Mouse (Mus musculus) thymus, adult 2 months (tissue): Measurements from ENCODE around the gene Cntnap5b. TPM values are rescaled to one million over a fixed set of nuclear protein-coding genes. Genes with fewer than 3 reads are reported as not detected.
A peak's percentile ranks its signal among the peaks of the same experiment; 100 is the strongest.

ENCODE experiments used
- DNase-seq: peaks from one replicate; pipeline ENCODE4 v3.0.0; 2021
- H3K27ac ChIP-seq: fragments of 200-500 bp; 2 replicates; pipeline ENCODE4 v1.5.1; 2012; ENCODE audit warnings: low read length, control low read depth; ENCODE audit not compliant: control insufficient read depth, insufficient read depth
- H3K27me3 ChIP-seq: fragments of 200-500 bp; 2 replicates; pipeline ENCODE4 v1.6.1; 2012; ENCODE audit warnings: mild to moderate bottlenecking, low read length, moderate library complexity, mixed read lengths; ENCODE audit not compliant: control insufficient read depth, insufficient read depth
- H3K36me3 ChIP-seq: fragments of 200-500 bp; 2 replicates; pipeline ENCODE4 v1.6.1; 2012; ENCODE audit warnings: mild to moderate bottlenecking, low read length, moderate library complexity; ENCODE audit not compliant: control insufficient read depth, insufficient read depth
- H3K4me1 ChIP-seq: fragments of 200-500 bp; replicated peaks from 2 replicates; pipeline ENCODE4 v1.6.1; 2012; ENCODE audit warnings: low read length; ENCODE audit not compliant: control insufficient read depth, insufficient read depth
- H3K4me3 ChIP-seq: fragments of 200-500 bp; 2 replicates; pipeline ENCODE4 v1.5.1; 2012; ENCODE audit warnings: mild to moderate bottlenecking, low read length, control low read depth, moderate library complexity; ENCODE audit not compliant: control insufficient read depth, insufficient read depth
- CTCF ChIP-seq: fragments of 200-500 bp; IDR thresholded peaks from 2 replicates; pipeline ENCODE4 v1.5.1; 2012; ENCODE audit warnings: mild to moderate bottlenecking, control low read depth, low read length, moderate library complexity, borderline replicate concordance; ENCODE audit not compliant: control insufficient read depth, poor library complexity, insufficient read depth; ENCODE audit errors: extremely low read depth
- POLR2A ChIP-seq: fragments of 200-500 bp; IDR thresholded peaks from 2 replicates; pipeline ENCODE4 v1.6.1; 2012; ENCODE audit warnings: mild to moderate bottlenecking, low read length, control low read depth, moderate library complexity; ENCODE audit not compliant: control insufficient read depth, poor library complexity, insufficient read depth; ENCODE audit errors: extremely low read depth
- WGBS: fragments of 180-500 bp; shearing (Covaris S2); methylation state at CpG from one replicate; pipeline ENCODE4 v1.1.7; 2018; 5-methylcytosine and 5-hydroxymethylcytosine counted together
- polyA plus RNA-seq: library from polyadenylated mRNA; depleted of rRNA; stranded (reverse); fragments of >200 nt; gene quantifications from 2 replicates; pipeline ENCODE4 v1.2.3, GENCODE M21; 2012

The Cntnap5b gene
- polyA plus RNA-seq, 1 experiment = 0.04 TPM

DNA sequence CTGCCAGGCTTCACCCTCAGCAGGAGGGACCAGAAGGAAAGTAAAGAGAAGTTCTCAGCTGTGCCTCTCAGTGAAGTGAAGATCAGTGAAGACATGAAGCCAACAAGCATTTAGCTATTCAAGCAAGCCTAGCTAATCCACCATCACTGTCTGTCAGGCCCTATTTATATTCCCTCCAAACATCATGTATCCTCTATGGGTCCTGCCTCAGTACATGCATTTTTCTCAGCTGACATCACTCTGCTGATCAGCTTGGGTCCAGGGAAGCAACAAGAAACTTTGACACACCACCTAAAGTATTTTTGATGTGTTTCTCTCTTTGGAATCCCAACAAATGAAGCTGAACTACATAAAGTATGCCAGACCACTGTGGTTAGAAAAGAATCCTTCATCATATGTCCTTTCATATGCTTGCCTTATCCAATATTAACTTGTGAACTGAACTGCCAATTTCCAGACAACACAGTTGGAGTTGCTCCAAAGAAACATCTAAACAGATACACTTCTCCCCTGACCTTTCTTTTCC, 349.9 kb downstream of the Cntnap5b start:
- no peaks in the 10 kb centered on the region for H3K36me3 ChIP-seq
- no peak for DNase-seq
- no peaks in the 10 kb centered on the region for H3K27me3 ChIP-seq
- TF ChIP-seq POLR2A = no peak
- TF ChIP-seq CTCF = no peak
- H3K4me1 ChIP-seq = no peaks in the 10 kb centered on the region
- H3K4me3 ChIP-seq = no peak overlapping the region
- no peak overlapping the region for H3K27ac ChIP-seq

DNA sequence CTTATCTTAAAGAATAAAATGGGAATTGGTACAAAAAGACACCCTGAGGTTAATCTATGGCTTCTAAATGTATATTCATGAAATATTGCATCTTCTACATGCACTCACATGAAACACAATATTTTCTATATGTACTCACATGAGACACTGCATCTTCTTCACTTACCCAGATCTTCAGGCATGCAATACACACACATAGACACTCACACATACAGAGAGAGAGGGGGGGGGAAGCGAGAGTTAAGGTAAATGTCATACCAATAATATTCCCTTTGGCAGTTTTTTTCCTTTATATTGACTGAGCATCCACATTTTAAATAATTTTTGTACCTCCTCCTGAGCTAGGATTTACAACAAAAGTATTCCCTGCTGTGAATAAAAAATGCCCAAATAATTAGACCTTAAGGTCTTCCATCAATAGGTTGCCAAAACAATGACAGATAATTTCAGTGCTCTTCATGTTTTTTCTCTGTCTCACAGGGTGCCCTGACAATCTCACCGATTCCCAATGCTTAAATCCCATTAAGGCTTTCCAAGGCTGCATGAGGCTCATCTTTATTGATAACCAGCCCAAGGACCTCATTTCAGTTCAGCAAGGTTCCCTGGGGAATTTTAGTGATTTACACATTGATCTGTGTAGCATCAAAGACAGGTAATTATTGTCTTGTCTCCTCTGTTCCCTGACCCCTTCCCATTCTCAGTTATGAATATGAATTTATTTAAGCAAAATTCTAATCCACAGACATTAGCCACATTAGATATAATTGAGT, 391.2 kb downstream of the Cntnap5b start:
- Histone ChIP-seq H3K4me1 (no peaks in the 10 kb centered on the region), H3K27ac (no peak overlapping the region), H3K27me3 (no peaks in the 10 kb centered on the region), H3K36me3 (no peaks in the 10 kb centered on the region), H3K4me3 (no peak overlapping the region)
- DNase-seq = no peak
- TF ChIP-seq POLR2A (no peak), CTCF (no peak)
- 82% methylated on average over 2 of the region's 2 CpGs for WGBS

DNA sequence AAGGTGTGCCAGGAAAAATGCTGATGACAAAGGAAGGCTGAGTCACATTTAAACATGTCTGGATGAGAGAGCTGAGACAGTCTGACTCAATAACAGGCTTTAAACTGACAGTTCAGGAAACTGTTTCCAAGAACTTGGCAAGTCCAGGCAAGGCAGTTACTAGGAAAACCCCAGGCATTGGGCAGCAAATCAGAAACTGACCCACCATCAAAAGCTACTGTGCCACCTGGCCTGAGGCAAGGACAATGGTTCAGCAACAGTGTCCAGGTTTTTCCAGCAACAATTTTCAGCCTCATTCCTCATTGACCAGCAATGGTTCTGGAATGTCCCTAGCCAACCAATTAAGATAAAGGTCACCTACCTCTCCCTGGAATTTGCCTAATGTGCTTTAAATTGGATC, 399.0 kb downstream of the Cntnap5b start:
- Histone ChIP-seq H3K27me3 (no peaks in the 10 kb centered on the region), H3K27ac (no peak overlapping the region), H3K4me1 (no peaks in the 10 kb centered on the region), H3K36me3 (no peaks in the 10 kb centered on the region), H3K4me3 (no peak overlapping the region)
- DNase-seq = no peak
- TF ChIP-seq POLR2A (no peak), CTCF (no peak)

GRCm38 (mm10) chr1:100180050-100180449, 407.5 kb downstream of the Cntnap5b start:
- H3K27me3 ChIP-seq = no peaks in the 10 kb centered on the region
- H3K36me3 ChIP-seq = no peaks in the 10 kb centered on the region
- DNase-seq = peak; percentile 3
- H3K4me3 ChIP-seq = no peak overlapping the region
- H3K27ac ChIP-seq = no peak overlapping the region
- 91% methylated on average over 5 of the region's 5 CpGs for WGBS
- TF ChIP-seq POLR2A (no peak), CTCF (no peak)
- H3K4me1 ChIP-seq = no peaks in the 10 kb centered on the region

GRCm38 (mm10) chr1:100231980-100232608, 459.5 kb downstream of the Cntnap5b start:
- H3K27me3 ChIP-seq = no peaks in the 10 kb centered on the region
- no peak overlapping the region for H3K27ac ChIP-seq
- DNase-seq = no peak
- 19% methylated on average over 5 of the region's 6 CpGs for WGBS
- TF ChIP-seq CTCF (no peak), POLR2A (no peak)
- no peaks in the 10 kb centered on the region for H3K4me1 ChIP-seq
- H3K4me3 ChIP-seq = no peak overlapping the region
- H3K36me3 ChIP-seq = no peaks in the 10 kb centered on the region

DNA sequence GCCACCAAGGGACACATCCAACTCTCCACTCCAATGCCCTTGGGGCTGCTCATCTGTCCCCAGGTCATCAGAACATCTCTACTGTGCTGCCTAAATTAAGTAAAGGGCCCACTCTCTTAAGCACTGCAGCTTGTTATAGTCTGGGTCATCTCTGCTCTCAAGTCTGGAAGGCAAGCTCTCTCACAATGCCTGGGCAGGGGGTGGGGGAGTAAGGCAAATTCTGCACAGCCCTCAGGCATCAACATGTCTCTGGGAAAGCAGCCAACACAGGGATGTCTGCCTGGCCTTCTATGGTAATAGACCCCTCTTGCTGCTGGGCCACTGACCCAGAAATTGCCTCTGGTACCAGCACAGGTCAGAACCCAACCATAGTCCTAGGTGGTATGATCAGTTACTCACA, 479.4 kb downstream of the Cntnap5b start:
- TF ChIP-seq POLR2A (no peak), CTCF (no peak)
- Histone ChIP-seq H3K36me3 (no peaks in the 10 kb centered on the region), H3K4me3 (no peak overlapping the region), H3K27me3 (no peaks in the 10 kb centered on the region), H3K27ac (no peak overlapping the region), H3K4me1 (no peaks in the 10 kb centered on the region)
- no peak for DNase-seq

GRCm38 (mm10) chr1:100310687-100311086, 538.1 kb downstream of the Cntnap5b start:
- H3K4me1 ChIP-seq = no peaks in the 10 kb centered on the region
- DNase-seq = no peak
- WGBS = 87% methylated on average over 1 of the region's 1 CpGs
- TF ChIP-seq CTCF (no peak), POLR2A (no peak)
- no peaks in the 10 kb centered on the region for H3K27me3 ChIP-seq
- no peaks in the 10 kb centered on the region for H3K36me3 ChIP-seq
- no peak overlapping the region for H3K27ac ChIP-seq
- H3K4me3 ChIP-seq = no peak overlapping the region
